Mouse (Mus musculus) kidney, postnatal 10 days (tissue): Measurements from ENCODE around the gene ccdc198.
A peak's percentile ranks its signal among the peaks of the same experiment; 100 is the strongest.

Experiments
- DNase-seq: peaks from one replicate; pipeline ENCODE4 v3.0.0; 2021; ENCODE audit warnings: mixed read lengths

Gene ccdc198

GRCm38 (mm10) chr14:49197031-49197527 is 48.2 kb downstream of the ccdc198 start:
- DNase-seq = no peak

GRCm38 (mm10) chr14:49186270-49186669 is 59.0 kb downstream of the ccdc198 start:
- no peak for DNase-seq

GRCm38 (mm10) chr14:49179736-49180135 is 65.5 kb downstream of the ccdc198 start:
- DNase-seq = no peak

DNA sequence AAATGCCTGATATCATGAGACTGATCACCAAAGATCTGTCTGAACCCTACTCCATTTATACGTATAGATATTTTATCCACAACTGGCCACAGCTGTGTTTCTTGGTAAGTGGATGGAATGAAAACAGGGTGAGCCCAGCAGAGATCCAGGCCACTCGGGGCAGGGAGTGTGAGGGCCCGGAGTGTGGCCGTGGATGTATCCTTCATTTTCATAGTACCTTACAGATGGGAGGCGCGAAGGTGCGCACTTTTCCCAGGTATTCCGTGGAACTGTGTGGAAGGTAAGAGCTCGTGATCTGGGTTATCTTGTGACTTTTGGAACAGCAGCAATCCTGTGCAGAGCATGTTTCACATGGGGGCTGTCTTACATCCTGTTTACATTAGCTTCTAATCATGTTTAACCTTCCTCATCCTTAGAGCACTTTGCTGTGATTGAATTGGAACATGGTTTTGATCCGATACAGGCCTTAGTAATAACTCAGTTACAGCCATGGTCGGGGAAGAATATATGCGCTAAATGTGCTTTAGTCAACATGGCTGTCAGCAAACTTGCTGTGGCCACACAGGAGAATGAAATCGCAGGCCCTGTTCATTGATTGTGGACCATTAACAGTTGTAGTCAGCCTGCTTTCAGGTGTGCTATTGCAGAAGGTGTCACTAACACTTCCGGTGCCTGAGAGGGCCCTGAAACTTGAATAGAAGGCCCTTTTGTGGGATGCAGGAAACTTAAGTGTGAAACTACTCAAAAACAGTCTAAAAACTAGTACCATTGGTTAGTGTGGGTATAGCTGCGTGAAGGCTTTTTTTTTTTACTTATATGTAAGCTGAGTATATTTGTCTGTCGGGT is 71.8 kb downstream of the ccdc198 start:
- DNase-seq = peak; percentile 19

GRCm38 (mm10) chr14:49172582-49172988 is 72.7 kb downstream of the ccdc198 start:
- DNase-seq = peak; percentile 73

- DNase-seq = peak; percentile 97
Measured at GRCm38 (mm10) chr14:49171867-49172581, 73.2 kb downstream of the ccdc198 start, which contains the start of gene Naa30. Gene Naa30, plus strand, starts transcription at chr14:49172226.

GRCm38 (mm10) chr14:49171286-49171685 is 74.0 kb downstream of the ccdc198 start:
- no peak for DNase-seq
